Mouse (Mus musculus) thymus, postnatal 4 days (tissue): ENCODE results near the gene Usp10.
A peak's percentile ranks its signal among the peaks of the same experiment; 100 is the strongest.

Experiments used
- DNase-seq: peaks from one replicate; pipeline ENCODE4 v3.0.0; 2021

The Usp10 gene

GRCm38 (mm10) chr8:119916237-119916892, 6.2 kb downstream of the Usp10 start:
- DNase-seq: no peak

DNA sequence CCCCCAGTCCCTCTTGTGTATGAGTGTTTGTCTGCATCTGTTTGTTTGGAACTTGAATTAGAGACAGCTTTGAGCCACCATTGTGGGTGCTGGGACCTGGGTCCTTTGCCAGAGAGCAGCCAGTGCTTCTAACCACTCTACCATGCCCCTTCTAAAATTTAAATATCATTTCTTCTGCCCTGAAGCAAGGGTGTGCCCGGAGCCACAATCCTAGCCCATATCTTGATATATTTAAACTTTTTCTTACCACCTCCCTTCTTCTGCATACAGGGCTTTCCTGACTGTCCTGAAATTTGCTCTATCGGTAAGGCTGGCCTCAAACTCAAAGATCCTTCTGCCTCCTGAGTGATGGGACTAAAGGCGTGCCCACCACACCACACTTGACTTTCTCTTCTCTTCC, 7.3 kb downstream of the Usp10 start:
- no peak for DNase-seq

DNA sequence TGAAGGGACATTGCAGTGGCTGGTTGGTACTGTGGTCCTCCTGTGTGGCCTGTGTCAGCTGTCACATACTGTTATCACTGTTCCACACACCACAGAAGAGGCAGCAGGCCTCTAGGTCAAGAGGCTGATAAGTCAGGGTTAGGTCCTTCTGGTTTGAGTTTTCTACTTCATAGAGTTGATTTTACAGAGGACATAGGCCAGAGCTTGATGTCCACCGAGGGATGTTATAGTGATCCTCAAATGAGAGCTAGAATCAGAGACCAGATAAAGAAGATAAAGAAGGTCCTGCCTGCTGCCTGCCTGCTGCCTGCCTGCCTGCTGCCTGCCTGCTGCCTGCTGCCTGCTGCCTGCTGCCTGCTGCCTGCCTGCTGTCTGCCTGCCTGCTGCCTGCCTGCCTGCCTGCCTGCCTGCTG, 8.0 kb downstream of the Usp10 start:
- no peak for DNase-seq

DNA sequence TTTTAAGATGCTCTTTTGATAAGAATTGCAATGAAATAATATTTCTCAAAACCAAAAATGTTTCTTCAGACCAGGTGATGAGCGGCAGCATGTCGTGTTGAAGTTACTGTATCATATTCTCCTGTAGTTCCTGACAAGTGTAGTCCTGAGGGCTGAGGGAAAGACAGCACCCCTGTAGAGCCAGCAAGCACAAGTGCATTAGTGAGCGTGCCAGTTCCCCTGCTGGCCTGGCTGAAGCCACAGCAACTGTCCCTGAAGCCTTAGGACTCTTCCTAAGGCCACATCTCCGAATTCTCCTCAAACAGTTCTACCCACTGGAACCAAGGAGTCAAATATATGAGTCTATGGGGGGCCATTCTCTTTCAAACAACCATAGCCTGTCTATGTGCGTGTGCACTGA, 13.1 kb downstream of the Usp10 start:
- no peak for DNase-seq

GRCm38 (mm10) chr8:119925428-119925827, 15.3 kb downstream of the Usp10 start:
- DNase-seq: no peak

GRCm38 (mm10) chr8:119926474-119926873, 16.3 kb downstream of the Usp10 start:
- peak; percentile 45 for DNase-seq

DNA sequence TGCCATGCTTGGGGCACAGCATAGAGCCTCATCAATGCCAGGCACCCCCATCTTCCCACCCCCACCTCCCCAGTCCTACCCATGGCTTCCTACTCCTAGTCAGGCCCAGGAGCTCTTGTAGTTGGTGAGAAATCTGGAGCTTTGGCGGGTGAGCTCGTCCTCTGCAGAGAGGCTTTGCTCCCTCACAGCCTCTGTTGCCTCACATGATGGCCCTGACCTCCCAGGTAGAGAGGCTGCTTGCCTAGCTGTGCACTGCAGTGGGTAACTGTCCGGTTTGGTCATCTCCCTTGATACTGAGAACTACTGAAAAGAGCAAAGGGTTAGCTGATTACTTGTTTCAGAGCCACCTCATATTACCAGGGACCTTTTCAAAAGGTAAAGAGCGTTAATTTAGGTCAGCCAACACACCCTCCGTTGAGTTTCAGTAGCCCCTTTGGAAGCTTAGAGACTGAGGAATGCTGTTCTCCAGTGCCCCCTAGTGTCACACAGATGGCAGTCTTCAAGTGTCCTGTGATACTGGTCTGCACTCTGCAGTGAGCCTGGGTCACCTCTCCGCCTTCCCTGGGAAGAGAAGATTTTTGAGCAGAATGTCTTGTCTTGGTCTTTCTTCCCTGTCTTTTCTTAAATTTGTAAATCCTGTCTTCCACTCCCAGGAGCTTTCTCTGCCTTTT, 17.4 kb downstream of the Usp10 start:
- peak; percentile 45 for DNase-seq

- no peak for DNase-seq
These were observed 21.2 kb downstream of the Usp10 start for GRCm38 (mm10) chr8:119931317-119931716.

GRCm38 (mm10) chr8:119933681-119934080, 23.5 kb downstream of the Usp10 start:
- DNase-seq: no peak

- no peak for DNase-seq
These were observed 25.4 kb downstream of the Usp10 start for GRCm38 (mm10) chr8:119935541-119935940.

DNA sequence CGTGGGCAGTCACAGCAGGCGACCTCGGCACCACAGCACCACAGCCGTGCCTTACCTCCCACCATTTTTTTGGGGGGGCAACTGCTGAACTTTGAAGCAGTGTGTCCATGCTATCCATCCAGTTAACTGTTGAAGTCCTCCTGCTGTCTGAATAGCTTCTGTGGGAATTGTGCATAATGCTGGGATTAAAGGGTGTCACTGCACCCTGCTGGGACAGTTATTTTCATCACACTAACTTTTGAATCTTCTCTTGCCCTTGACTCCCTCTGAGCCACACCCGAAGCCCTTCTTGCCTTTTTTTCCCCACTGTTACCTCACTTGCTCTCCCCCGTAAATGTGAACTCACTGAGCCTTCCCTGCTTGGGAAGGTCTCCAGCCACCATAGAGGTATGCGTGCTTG, 28.3 kb downstream of the Usp10 start:
- no peak for DNase-seq

DNA sequence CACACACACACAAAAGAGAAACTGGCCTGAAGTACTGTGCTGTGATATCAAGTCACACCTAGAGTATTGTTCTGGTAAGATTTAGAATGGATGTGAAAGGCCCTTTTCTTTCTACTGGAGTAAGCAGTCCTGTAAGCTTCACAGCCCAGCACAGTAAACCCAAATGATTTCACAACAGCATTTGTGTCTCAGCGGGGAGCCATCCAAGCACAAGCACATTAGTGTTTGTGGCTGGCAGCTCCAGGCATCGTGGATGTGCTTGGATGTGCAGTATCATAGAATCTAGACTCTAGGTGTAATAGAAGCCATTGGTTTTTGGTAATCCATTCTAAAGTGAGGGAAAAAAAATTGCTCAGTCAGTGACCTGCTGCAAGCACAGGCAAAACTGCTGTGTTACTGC, 29.2 kb downstream of the Usp10 start:
- DNase-seq: no peak

GRCm38 (mm10) chr8:119941471-119941870, 31.3 kb downstream of the Usp10 start:
- DNase-seq: no peak

GRCm38 (mm10) chr8:119943616-119944015, 33.5 kb downstream of the Usp10 start:
- no peak for DNase-seq

DNA sequence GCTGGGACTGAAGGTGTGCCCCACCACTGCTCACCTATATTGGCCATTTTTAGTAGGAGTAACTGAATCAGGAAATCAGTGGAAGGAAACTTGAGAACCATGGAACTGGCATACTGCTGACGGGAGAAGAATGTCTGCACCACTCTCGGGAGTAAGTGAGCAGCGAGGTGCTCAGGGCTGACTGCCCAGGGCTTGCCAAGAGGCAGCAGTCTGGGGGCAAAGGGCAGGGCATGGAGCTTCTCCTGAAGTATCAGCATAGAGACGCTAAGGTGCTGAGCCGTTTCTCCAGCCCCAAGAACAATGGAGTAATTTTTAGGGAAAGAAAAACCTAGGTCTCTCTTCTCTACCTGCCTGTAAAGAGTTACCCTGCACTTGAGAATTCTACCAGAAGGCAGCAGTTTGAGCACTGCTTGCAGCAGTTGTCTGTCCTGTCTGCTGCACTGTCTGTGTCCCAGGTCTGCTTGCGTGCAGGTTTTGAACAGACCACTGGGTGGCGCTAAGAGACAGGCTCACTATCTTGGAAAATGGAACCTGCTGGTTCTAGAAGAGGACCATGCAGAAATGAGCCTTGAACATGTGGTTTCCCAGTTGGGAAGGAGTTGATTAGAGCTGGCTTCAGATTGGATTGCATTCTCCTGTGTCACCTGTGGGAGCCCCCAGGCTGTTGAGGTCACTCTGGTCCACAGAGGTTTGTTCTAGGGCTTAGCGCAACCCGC, 34.1 kb downstream of the Usp10 start:
- peak; percentile 86 for DNase-seq

- DNase-seq: peak; percentile 38
These were observed 36.2 kb downstream of the Usp10 start for GRCm38 (mm10) chr8:119946326-119946865.

- DNase-seq: no peak
These were observed 37.5 kb downstream of the Usp10 start for GRCm38 (mm10) chr8:119947653-119948052.

DNA sequence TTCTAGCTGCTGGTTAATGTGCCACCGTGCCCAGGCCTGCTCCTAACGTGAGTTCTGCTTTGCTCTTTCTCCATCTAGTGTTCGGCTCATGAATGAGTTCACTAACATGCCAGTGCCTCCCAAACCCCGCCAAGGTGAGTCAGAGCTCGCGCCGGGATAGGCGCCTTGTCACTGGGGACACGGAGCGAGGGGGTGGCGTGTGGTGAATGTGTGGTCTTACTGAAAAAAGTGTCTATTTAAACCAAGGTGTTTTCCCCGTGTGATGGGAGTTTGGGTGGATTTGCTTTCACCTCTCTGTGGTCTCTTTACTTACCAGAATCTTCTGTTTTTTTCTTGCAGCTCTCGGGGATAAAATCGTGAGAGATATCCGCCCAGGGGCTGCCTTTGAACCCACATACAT, 38.2 kb downstream of the Usp10 start:
- DNase-seq: no peak

- DNase-seq: no peak
These were observed 42.1 kb downstream of the Usp10 start for GRCm38 (mm10) chr8:119952282-119952681.

DNA sequence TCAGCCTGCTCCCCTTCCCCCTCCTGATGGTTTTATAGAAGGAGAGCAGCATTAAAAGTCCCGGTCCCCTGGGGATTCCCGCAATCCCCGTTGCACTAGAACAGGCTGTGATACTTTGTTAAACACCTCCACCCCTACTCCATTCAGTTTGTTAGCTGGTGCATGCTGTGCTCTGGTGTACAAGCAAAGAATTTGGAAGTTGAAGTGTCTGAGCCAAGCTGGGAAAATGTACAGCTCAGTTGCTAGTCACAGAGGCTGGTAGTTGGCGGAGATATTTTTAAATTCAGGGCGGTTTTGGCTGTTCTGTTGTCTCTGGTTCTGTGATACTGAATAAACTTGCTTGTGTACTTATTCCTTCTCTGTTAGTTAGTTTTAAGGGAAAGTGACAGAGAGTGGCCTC, 42.6 kb downstream of the Usp10 start:
- no peak for DNase-seq

DNA sequence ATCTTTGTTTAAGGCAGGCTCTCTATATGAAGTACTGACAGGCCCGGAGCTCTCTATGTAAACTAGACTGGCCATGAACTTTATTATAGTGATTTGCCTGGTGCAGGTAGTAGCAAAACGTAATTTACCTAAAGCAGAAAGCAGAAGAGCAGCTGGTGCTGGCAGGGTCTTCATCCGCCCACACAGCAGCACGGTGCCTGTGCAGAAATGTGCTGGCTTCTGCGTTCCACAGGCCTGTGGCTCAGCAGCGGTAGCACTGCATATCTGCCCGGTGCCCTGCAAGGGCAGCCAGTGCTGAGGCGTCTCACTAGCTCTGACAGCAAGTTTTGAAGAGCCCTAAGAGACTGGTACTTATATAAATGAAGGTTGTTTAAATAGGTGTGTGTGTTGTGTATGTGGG, 45.2 kb downstream of the Usp10 start:
- DNase-seq: no peak

DNA sequence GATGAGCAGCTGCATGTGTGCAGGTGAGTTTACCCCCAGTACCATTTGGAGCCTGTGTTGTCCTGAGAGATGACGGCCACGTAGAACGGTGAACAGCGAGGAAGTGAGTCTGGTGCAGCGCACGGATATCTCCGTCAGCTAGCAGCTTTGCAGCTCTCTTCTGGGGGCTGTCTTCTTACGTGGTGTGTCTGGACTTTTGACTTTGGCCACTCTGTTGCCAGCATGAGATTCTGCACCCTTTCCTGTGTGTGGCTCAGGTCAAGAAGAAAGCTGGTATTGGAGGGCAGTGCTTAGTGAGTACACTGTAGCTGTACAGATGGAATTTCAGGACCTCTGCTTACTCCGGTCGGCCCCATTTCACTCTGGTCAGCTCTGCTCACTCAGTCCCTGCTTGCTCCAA, 47.9 kb downstream of the Usp10 start:
- no peak for DNase-seq

GRCm38 (mm10) chr8:119960531-119961104, 50.5 kb downstream of the Usp10 start:
- no peak for DNase-seq

DNA sequence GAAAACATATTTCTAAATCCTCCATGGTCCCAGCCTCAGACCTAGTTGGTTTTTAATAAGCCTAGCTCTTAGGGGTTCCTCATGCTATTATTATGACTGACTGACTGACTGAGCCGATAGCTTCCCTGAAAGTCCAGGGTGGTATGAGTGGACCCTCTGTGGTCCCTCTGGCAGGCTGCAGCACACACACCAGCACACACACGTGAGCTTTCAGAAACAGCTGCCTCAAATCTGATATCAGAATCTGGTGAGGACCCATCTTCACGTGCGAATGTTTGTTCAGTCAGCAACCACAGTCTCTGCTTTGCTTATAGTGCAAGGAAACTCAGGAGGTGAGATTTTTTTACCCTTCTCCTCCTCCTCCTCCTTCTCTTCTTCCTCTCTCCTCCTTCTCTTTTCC, 54.7 kb downstream of the Usp10 start:
- DNase-seq: no peak
